Mouse (Mus musculus) testis, adult 2 months (tissue): ENCODE measurements around the gene Bub1b.

Experiments
- CTCF ChIP-seq: fragments of 200-500 bp; IDR thresholded peaks from 2 replicates; pipeline ENCODE4 v1.5.1; 2012; ENCODE audit warnings: low read depth, mild to moderate bottlenecking, inconsistent platforms, low read length, moderate library complexity; ENCODE audit not compliant: control insufficient read depth, insufficient read depth, insufficient replicate concordance
- POLR2A ChIP-seq: fragments of 200-500 bp; IDR thresholded peaks from 2 replicates; pipeline ENCODE4 v1.6.1; 2012; ENCODE audit warnings: low read depth, mild to moderate bottlenecking, inconsistent platforms, low read length, moderate library complexity; ENCODE audit not compliant: control insufficient read depth

DNA sequence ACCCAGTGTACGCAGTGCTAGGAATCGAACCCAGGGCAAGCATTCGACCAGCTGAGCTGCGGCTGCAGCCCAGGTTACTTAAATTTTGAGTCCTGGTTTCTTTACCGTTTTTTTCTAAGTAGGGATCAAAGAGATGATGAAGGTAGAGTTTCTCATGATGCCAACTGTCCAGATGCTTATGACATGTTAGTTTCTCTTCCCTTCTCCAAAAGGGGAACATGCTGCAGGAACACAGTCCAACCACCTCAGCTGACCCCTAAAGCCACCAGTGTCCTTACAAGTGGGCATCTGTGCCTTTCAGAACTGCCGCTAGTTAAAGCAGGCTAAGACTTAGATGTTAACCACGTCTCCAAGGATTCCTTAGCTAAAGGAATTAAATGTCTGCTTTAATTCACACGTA is 30.8 kb upstream of the Bub1b start:
- TF ChIP-seq CTCF (no peak), POLR2A (no peak)
